Mouse (Mus musculus) kidney, postnatal 0 days (tissue): ENCODE results near the gene Cyp27b1. TPM values are rescaled to one million over a fixed set of nuclear protein-coding genes. Genes with fewer than 3 reads are reported as not detected.
"Not testable (repeated sequence)": the region's sequence is repeated elsewhere in the genome, so short reads cannot be mapped to it uniquely, and the experiment has no call there.

Experiments used
- ATAC-seq: fragments of 200-750 bp; cut with Nextera tagmentation; replicated peaks from 2 replicates; pipeline ENCODE4 v1.8.0; 2017; ENCODE audit warnings: low read depth, moderate number of reproducible peaks, moderate TSS enrichment, moderate library complexity; ENCODE audit not compliant: low FRiP score
- DNase-seq: peaks from one replicate; pipeline ENCODE4 v3.0.0-alpha.2; 2016; ENCODE audit warnings: low spot score
- H3K27ac ChIP-seq: fragments of 300-500 bp; sonication (generic); 2 replicates; pipeline ENCODE4 v1.5.1; 2014; ENCODE audit warnings: mild to moderate bottlenecking
- H3K27me3 ChIP-seq: fragments of 300-500 bp; sonication (generic); 2 replicates; pipeline ENCODE4 v1.6.1; 2014; ENCODE audit warnings: low read length, mixed read lengths; ENCODE audit not compliant: insufficient read depth
- H3K36me3 ChIP-seq: fragments of 300-500 bp; sonication (generic); 2 replicates; pipeline ENCODE4 v1.6.1; 2014; ENCODE audit warnings: low read length, mixed read lengths; ENCODE audit not compliant: insufficient read depth
- H3K4me1 ChIP-seq: fragments of 300-500 bp; sonication (generic); replicated peaks from 2 replicates; pipeline ENCODE4 v1.6.1; 2014; ENCODE audit warnings: antibody characterized with exemption, low read length, mixed read lengths; ENCODE audit not compliant: insufficient read depth
- H3K4me2 ChIP-seq: fragments of 300-500 bp; sonication (generic); 2 replicates; pipeline ENCODE4 v1.6.1; 2014; ENCODE audit warnings: mild to moderate bottlenecking, low read length, moderate library complexity, mixed read lengths
- H3K4me3 ChIP-seq: fragments of 300-500 bp; sonication (generic); replicated peaks from 2 replicates; pipeline ENCODE4 v1.5.1; 2014; ENCODE audit warnings: low read depth, low read length
- H3K9ac ChIP-seq: fragments of 300-500 bp; sonication (generic); 2 replicates; pipeline ENCODE4 v1.6.1; 2014; ENCODE audit warnings: low read depth, low read length
- H3K9me3 ChIP-seq: fragments of 300-500 bp; sonication (generic); replicated peaks from 2 replicates; pipeline ENCODE4 v1.6.1; 2016; ENCODE audit warnings: low read length, inconsistent platforms, mixed read lengths
- CTCF ChIP-seq: IDR thresholded peaks from 2 replicates; pipeline ENCODE4 v1.5.1; 2016; ENCODE audit warnings: antibody characterized with exemption, low read depth, mild to moderate bottlenecking, moderate library complexity
- WGBS: fragments of 180-500 bp; shearing (Covaris S2); extraction: QIAGEN DNeasy Blood & Tissue Kit; methylation state at CpG from one replicate; pipeline ENCODE4 v1.1.7; 2014; 5-methylcytosine and 5-hydroxymethylcytosine counted together
- polyA plus RNA-seq: library from polyadenylated mRNA; unstranded; fragments of >200 nt; fragmentation: Nextera tagmentation; extraction: Ambion mirVana; gene quantifications from 2 replicates; pipeline ENCODE4 v1.2.1, GENCODE M21; 2015

Gene Cyp27b1
- polyA plus RNA-seq, 1 experiment from 2014 or later = 38.9 TPM

DNA sequence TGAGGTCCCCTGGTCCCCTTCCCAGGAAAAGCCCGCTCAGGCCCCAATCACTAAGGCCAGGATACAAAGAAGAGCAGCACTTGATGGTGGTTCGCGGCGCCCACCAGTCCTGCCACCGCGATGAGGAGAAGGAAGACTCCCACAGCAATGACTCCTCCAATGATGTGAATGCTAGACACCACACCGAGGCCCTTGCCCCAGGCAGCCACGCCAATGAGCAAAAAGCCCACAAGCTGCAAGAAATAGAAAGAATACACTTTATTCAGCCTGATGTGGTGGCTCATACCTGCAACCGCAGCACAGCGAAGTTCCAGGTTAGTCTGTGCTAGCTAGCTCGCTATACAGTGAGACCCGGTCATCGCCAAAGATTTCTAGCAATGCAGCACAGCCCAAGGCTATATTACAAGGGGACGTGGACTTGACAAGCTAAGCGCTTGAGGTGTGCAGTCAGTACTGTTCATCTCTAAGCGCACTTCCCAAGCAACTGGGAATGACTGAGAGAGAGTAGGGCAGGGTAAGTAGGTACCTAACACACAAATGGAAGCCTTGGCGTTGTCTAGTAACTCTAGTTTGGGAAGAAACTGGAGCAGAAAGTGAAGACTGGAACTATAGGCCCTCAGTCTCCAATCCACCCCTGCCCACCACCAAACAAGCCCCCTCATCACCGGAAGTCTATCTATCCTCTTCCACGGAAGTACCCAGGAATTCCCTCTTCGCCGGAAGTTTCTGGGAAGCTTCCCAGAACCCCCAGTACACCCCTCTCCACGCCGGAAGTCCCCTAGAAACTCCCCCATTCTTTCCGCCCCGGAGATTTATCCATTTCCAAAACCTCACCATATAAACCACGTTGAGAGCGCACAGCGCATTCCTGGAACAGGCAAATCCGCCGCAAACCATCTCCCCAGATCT, 21.5 kb downstream of the Cyp27b1 start:
- H3K36me3 ChIP-seq = peaks cover 35% of the 10 kb centered on the region
- H3K4me3 ChIP-seq = peak overlapping the region; percentile 72
- no peaks in the 10 kb centered on the region for H3K27me3 ChIP-seq
- H3K4me1 ChIP-seq = peaks cover 21% of the 10 kb centered on the region
- TF ChIP-seq CTCF = no peak
- peak overlapping the region; percentile 73 for H3K4me2 ChIP-seq
- H3K27ac ChIP-seq = peak overlapping the region; percentile 91
- H3K9ac ChIP-seq = peak overlapping the region; percentile 71
- no peaks in the 10 kb centered on the region for H3K9me3 ChIP-seq
- ATAC-seq = peak; percentile 22; the same call in 1 of the 2 replicates
- WGBS = 6% methylated on average over 30 of the region's 30 CpGs
- DNase-seq = peak; percentile 79

DNA sequence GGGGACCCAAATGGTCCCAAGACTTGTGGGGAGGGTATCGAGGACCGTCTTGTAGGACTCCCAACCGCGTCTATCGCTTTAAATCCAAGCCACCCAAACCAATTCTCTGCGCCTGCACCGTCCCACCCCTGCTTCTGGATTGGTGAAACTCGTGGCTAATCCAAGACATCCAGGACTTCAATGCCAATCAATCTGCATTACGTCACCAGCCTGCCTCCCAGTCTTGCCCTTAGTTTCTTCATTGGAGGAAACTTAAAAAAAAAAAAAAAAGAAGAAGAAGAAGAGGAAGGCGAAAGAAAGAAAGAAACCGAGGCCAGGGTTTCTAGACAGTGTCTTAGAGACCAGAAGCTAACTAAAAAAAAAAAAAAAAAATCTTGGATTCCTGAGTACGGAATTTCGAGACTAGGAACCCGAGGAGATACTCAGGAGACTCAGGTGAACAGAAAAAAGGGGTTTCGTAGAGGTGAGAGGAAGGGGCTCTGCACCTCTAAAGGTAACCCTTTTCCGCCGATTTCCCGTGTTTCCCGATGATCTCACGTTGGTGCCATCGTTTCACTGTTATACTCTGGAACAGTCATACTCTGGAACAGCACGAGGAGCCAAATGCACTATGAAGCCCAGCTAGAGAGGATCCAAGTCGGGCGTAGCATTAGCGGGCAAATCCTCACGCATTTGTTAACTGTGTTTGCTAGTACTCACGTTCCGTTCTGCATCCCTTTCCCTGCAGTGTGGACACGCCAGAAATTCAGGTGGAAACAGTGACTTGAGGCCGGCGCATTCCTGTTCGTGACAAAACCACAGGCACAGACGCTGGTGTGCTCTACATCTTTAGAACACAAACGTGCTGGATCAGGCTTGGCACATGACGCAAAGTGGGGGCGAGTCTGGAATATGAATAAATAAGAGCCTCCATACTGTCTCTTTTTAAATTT, 22.4 kb downstream of the Cyp27b1 start, which contains the start of gene Tspan31:
TSS of gene Tspan31 (minus strand) at position 75 of the 932 bp plus-strand sequence.
- peak; percentile 99 for DNase-seq
- 2% methylated on average over 36 of the region's 36 CpGs for WGBS
- peak within 1 kb of the TSS; percentile 73 for H3K4me2 ChIP-seq
- no peaks in the 10 kb centered on the region for H3K9me3 ChIP-seq
- TF ChIP-seq CTCF = no peak
- peak within 1 kb of the TSS; percentile 91 for H3K27ac ChIP-seq
- H3K36me3 ChIP-seq = peaks cover 29% of the 10 kb centered on the region
- no peaks in the 10 kb centered on the region for H3K27me3 ChIP-seq
- peak within 1 kb of the TSS; percentile 72 for H3K4me3 ChIP-seq
- H3K4me1 ChIP-seq = peaks cover 16% of the 10 kb centered on the region; the same call in 1 of the 2 replicates
- peak within 1 kb of the TSS; percentile 71 for H3K9ac ChIP-seq
- ATAC-seq = peak; percentile 83

DNA sequence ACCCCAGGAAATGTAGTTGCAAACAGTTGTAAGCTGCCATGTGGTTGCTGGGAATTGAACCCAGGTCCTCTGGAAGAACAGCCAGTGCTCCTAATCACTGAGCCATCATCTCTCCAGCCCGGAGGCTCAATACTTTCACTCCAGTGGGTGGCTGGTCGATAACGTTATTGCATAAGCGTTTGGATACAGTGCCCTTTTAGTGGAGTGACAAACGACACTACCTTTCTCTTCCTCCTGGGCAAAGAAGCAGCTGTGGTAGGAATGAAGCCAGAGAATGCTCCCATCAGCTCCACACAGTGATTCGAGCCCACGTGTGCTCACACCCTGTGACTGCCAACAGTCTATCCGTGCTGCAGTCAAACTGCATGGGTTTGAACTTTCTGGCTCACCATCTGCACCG, 23.2 kb downstream of the Cyp27b1 start:
- 72% methylated on average over 9 of the region's 9 CpGs for WGBS
- H3K4me1 ChIP-seq = peaks cover 16% of the 10 kb centered on the region; the same call in 1 of the 2 replicates
- no peaks in the 10 kb centered on the region for H3K9me3 ChIP-seq
- no peak for DNase-seq
- no peaks in the 10 kb centered on the region for H3K27me3 ChIP-seq
- TF ChIP-seq CTCF = no peak
- H3K9ac ChIP-seq = no peak overlapping the region
- no peak for ATAC-seq
- peaks cover 22% of the 10 kb centered on the region for H3K36me3 ChIP-seq
- no peak overlapping the region for H3K27ac ChIP-seq
- no peak overlapping the region for H3K4me3 ChIP-seq
- peak overlapping the region; percentile 73 for H3K4me2 ChIP-seq

DNA sequence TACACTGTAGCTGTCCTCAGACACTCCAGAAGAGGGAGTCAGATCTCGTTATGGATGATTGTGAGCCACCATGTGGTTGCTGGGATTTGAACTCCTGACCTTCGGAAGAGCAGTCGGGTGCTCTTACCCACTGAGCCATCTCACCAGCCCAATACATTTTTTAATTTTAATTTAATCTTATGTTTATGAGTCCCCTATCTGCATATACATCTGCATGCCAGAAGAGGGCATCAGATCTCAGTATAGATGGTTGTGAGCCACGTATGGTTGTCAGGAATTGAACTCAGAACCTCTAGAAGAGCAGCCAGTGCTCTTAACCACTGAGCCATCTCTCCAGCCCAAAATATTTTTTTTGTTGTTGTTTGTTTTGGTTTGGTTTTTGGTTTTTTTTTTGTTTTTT, 24.2 kb downstream of the Cyp27b1 start:
- not testable (repeated sequence) for DNase-seq, H3K4me2 ChIP-seq, H3K27ac ChIP-seq, H3K4me3 ChIP-seq, H3K27me3 ChIP-seq, H3K9ac ChIP-seq, ATAC-seq, H3K9me3 ChIP-seq
- WGBS = 80% methylated on average over 4 of the region's 4 CpGs
- Histone ChIP-seq H3K4me1 (peaks cover 16% of the 10 kb centered on the region; the same call in 1 of the 2 replicates), H3K36me3 (peaks cover 13% of the 10 kb centered on the region)

DNA sequence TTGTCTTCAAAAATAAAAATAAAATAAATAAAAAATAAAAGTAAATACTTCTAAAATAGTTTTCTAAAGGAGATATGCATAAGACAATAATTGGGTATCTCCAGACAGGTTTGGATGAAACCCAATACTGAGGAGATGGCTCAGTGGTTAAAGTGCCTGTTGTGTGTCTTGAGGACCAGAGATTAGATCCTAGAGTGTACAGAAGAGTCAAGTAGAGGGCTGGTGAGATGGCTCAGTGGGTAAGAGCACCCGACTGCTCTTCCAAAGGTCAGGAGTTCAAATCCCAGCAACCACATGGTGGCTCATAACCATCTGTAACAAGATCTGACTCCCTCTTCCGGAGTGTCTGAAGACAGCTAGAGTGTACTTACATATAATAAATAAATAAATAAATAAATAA, 24.9 kb downstream of the Cyp27b1 start:
- H3K27me3 ChIP-seq, H3K4me2 ChIP-seq, ATAC-seq, DNase-seq, H3K4me3 ChIP-seq, H3K36me3 ChIP-seq, H3K27ac ChIP-seq, H3K9me3 ChIP-seq, H3K9ac ChIP-seq: not testable (repeated sequence)
- WGBS = 57% methylated on average over 2 of the region's 2 CpGs
- peaks cover 16% of the 10 kb centered on the region; the same call in 1 of the 2 replicates for H3K4me1 ChIP-seq

DNA sequence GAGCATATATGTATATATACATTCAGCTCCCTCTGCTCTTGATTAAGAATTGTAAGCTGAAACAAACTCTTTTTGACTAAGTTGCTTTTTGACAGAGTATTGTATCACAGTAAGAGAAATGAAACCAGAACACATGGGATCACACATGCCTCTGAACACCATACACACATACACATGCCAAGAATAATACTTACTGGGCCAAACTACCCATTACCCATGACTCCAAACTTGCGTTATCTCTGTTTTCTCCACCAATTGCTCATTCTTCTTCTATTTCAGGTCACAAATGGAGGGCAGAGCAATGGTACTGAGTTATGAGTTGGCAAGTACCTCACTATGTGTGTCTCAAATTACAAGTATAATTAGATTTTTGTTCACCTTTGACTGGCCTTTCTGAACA, 25.9 kb downstream of the Cyp27b1 start:
- no peaks in the 10 kb centered on the region for H3K9me3 ChIP-seq
- no peak overlapping the region for H3K4me2 ChIP-seq
- H3K27me3 ChIP-seq = peaks cover 15% of the 10 kb centered on the region
- no peak for TF ChIP-seq CTCF
- no peak overlapping the region for H3K4me3 ChIP-seq
- DNase-seq (no peak), ATAC-seq (no peak)
- H3K27ac ChIP-seq = no peak overlapping the region
- WGBS = 81% methylated on average over 1 of the region's 1 CpGs
- H3K4me1 ChIP-seq = peaks cover 14% of the 10 kb centered on the region; the same call in 1 of the 2 replicates
- H3K9ac ChIP-seq = no peak overlapping the region
- H3K36me3 ChIP-seq = no peaks in the 10 kb centered on the region
